Mouse (Mus musculus) heart, adult 2 months (tissue): Measurements from ENCODE around the gene Orc2.

Experiments
- CTCF ChIP-seq: fragments of 200-600 bp; IDR thresholded peaks from 2 replicates; pipeline ENCODE4 v1.8.1; 2022; ENCODE audit warnings: antibody characterized with exemption, mild to moderate bottlenecking, moderate library complexity
- POLR2A ChIP-seq: fragments of 200-500 bp; IDR thresholded peaks from 2 replicates; pipeline ENCODE4 v1.6.1; 2011; ENCODE audit warnings: mild to moderate bottlenecking, low read depth, low read length, control low read depth; ENCODE audit not compliant: insufficient read depth

- no peak for TF ChIP-seq CTCF
- TF ChIP-seq POLR2A, result no peak
These were observed 82.0 kb downstream of the Orc2 start for GRCm38 (mm10) chr1:58422879-58423278.
